Mouse (Mus musculus) kidney, embryonic 15.5 days (tissue): Measurements from ENCODE around the gene Tspan3. TPM values are rescaled to one million over a fixed set of nuclear protein-coding genes. Genes with fewer than 3 reads are reported as not detected.

Source experiments
- ATAC-seq: fragments of 200-750 bp; cut with Nextera tagmentation; replicated peaks from 2 replicates; pipeline ENCODE4 v1.8.0; 2017; ENCODE audit warnings: moderate TSS enrichment; ENCODE audit not compliant: low FRiP score
- H3K27ac ChIP-seq: fragments of 300-500 bp; sonication (generic); 2 replicates; pipeline ENCODE4 v1.5.1; 2015; ENCODE audit warnings: mild to moderate bottlenecking, inconsistent platforms
- H3K27me3 ChIP-seq: fragments of 300-500 bp; sonication (generic); 2 replicates; pipeline ENCODE4 v1.6.1; 2015; ENCODE audit warnings: inconsistent platforms
- H3K36me3 ChIP-seq: fragments of 300-500 bp; sonication (generic); 2 replicates; pipeline ENCODE4 v1.6.1; 2015; ENCODE audit warnings: inconsistent platforms
- H3K4me1 ChIP-seq: fragments of 300-500 bp; sonication (generic); 2 replicates; pipeline ENCODE4 v1.6.1; 2015; ENCODE audit warnings: inconsistent platforms
- H3K4me2 ChIP-seq: fragments of 300-500 bp; sonication (generic); 2 replicates; pipeline ENCODE4 v1.6.1; 2015; ENCODE audit warnings: moderate library complexity, mild to moderate bottlenecking, inconsistent platforms
- H3K4me3 ChIP-seq: fragments of 300-500 bp; sonication (generic); replicated peaks from 2 replicates; pipeline ENCODE4 v1.5.1; 2015; ENCODE audit warnings: mild to moderate bottlenecking, inconsistent platforms
- H3K9ac ChIP-seq: fragments of 300-500 bp; sonication (generic); 2 replicates; pipeline ENCODE4 v1.6.1; 2015; ENCODE audit warnings: mild to moderate bottlenecking, inconsistent platforms
- H3K9me3 ChIP-seq: fragments of 300-500 bp; sonication (generic); replicated peaks from 2 replicates; pipeline ENCODE4 v1.6.1; 2016; ENCODE audit warnings: inconsistent platforms
- WGBS: fragments of 180-500 bp; shearing (Covaris S2); methylation state at CpG from one replicate; pipeline ENCODE4 v1.1.7; 2015; ENCODE audit warnings: mixed read lengths; 5-methylcytosine and 5-hydroxymethylcytosine counted together
- polyA plus RNA-seq: library from polyadenylated mRNA; unstranded; fragments of >200 nt; fragmentation: Nextera tagmentation; extraction: Ambion mirVana; gene quantifications from 2 replicates; pipeline ENCODE4 v1.2.1, GENCODE M21; 2015

Tspan3 gene
- polyA plus RNA-seq, 1 experiment from 2014 or later: 483 TPM

- Histone ChIP-seq H3K4me1 (peaks cover 23% of the 10 kb centered on the region), H3K27me3 (no peaks in the 10 kb centered on the region), H3K4me2 (no peak overlapping the region), H3K9me3 (no peaks in the 10 kb centered on the region), H3K9ac (no peak overlapping the region), H3K4me3 (no peak overlapping the region), H3K36me3 (peaks cover 54% of the 10 kb centered on the region), H3K27ac (no peak overlapping the region)
- ATAC-seq: no peak
- 77% methylated on average over 9 of the region's 9 CpGs for WGBS
These were observed 36.9 kb downstream of the Tspan3 start for GRCm38 (mm10) chr9:56128331-56128730.

- no peak overlapping the region for H3K9ac ChIP-seq
- no peak overlapping the region for H3K27ac ChIP-seq
- no peaks in the 10 kb centered on the region for H3K27me3 ChIP-seq
- 88% methylated on average over 16 of the region's 16 CpGs for WGBS
- H3K9me3 ChIP-seq: no peaks in the 10 kb centered on the region
- peaks cover 37% of the 10 kb centered on the region for H3K36me3 ChIP-seq
- peaks cover 29% of the 10 kb centered on the region for H3K4me1 ChIP-seq
- no peak overlapping the region for H3K4me2 ChIP-seq
- no peak for ATAC-seq
- no peak overlapping the region for H3K4me3 ChIP-seq
These were observed 38.7 kb downstream of the Tspan3 start for GRCm38 (mm10) chr9:56126453-56127173.

GRCm38 (mm10) chr9:56124561-56124960, 40.7 kb downstream of the Tspan3 start:
- no peak for ATAC-seq
- Histone ChIP-seq H3K4me2 (0 out of 2 replicates have a peak overlapping the region, but pooled peaks have one; percentile 7), H3K27me3 (no peaks in the 10 kb centered on the region), H3K9me3 (no peaks in the 10 kb centered on the region), H3K9ac (no peak overlapping the region), H3K4me3 (no peak overlapping the region), H3K4me1 (peaks cover 31% of the 10 kb centered on the region), H3K27ac (no peak overlapping the region), H3K36me3 (peaks cover 21% of the 10 kb centered on the region)
- 23% methylated on average over 11 of the region's 11 CpGs for WGBS

- no peak for ATAC-seq
- H3K9me3 ChIP-seq: no peaks in the 10 kb centered on the region
- peaks cover 35% of the 10 kb centered on the region for H3K4me1 ChIP-seq
- no peak overlapping the region for H3K9ac ChIP-seq
- H3K36me3 ChIP-seq: peaks cover 11% of the 10 kb centered on the region
- H3K27ac ChIP-seq: no peak overlapping the region
- WGBS: 80% methylated on average over 7 of the region's 7 CpGs
- no peak overlapping the region for H3K4me3 ChIP-seq
- no peaks in the 10 kb centered on the region for H3K27me3 ChIP-seq
- H3K4me2 ChIP-seq: no peak overlapping the region
These were observed 41.7 kb downstream of the Tspan3 start for GRCm38 (mm10) chr9:56123613-56124012.

- peaks cover 36% of the 10 kb centered on the region for H3K4me1 ChIP-seq
- no peak for ATAC-seq
- no peaks in the 10 kb centered on the region for H3K9me3 ChIP-seq
- WGBS: 32% methylated on average over 8 of the region's 8 CpGs
- no peak overlapping the region for H3K9ac ChIP-seq
- no peak overlapping the region for H3K27ac ChIP-seq
- no peak overlapping the region for H3K4me2 ChIP-seq
- H3K4me3 ChIP-seq: no peak overlapping the region
- peaks cover 5% of the 10 kb centered on the region for H3K36me3 ChIP-seq
- no peaks in the 10 kb centered on the region for H3K27me3 ChIP-seq
These were observed 42.3 kb downstream of the Tspan3 start for GRCm38 (mm10) chr9:56122973-56123372.

- ATAC-seq: peak; percentile 37; the same call in 1 of the 2 replicates
- no peak overlapping the region for H3K9ac ChIP-seq
- H3K4me2 ChIP-seq: peak overlapping the region; percentile 39
- no peaks in the 10 kb centered on the region for H3K36me3 ChIP-seq
- H3K27me3 ChIP-seq: no peaks in the 10 kb centered on the region
- H3K9me3 ChIP-seq: no peaks in the 10 kb centered on the region
- H3K27ac ChIP-seq: no peak overlapping the region
- 23% methylated on average over 7 of the region's 7 CpGs for WGBS
- H3K4me1 ChIP-seq: peaks cover 36% of the 10 kb centered on the region
- H3K4me3 ChIP-seq: no peak overlapping the region
These were observed 44.2 kb downstream of the Tspan3 start for GRCm38 (mm10) chr9:56121097-56121496.

GRCm38 (mm10) chr9:56119651-56120050, 45.6 kb downstream of the Tspan3 start:
- H3K4me2 ChIP-seq: no peak overlapping the region
- 65% methylated on average over 2 of the region's 2 CpGs for WGBS
- no peak overlapping the region for H3K9ac ChIP-seq
- H3K36me3 ChIP-seq: no peaks in the 10 kb centered on the region
- H3K27ac ChIP-seq: no peak overlapping the region
- no peaks in the 10 kb centered on the region for H3K27me3 ChIP-seq
- no peaks in the 10 kb centered on the region for H3K9me3 ChIP-seq
- H3K4me3 ChIP-seq: no peak overlapping the region
- peaks cover 25% of the 10 kb centered on the region for H3K4me1 ChIP-seq
- no peak for ATAC-seq

- Histone ChIP-seq H3K36me3 (no peaks in the 10 kb centered on the region), H3K4me1 (peaks cover 21% of the 10 kb centered on the region), H3K4me2 (peak overlapping the region; percentile 77), H3K27ac (no peak overlapping the region), H3K9me3 (no peaks in the 10 kb centered on the region), H3K9ac (0 out of 2 replicates have a peak overlapping the region, but pooled peaks have one; percentile 33), H3K4me3 (peak overlapping the region; percentile 44), H3K27me3 (no peaks in the 10 kb centered on the region)
- peak; percentile 26 for ATAC-seq
- WGBS: 2% methylated on average over 14 of the region's 14 CpGs
These were observed 46.7 kb downstream of the Tspan3 start for GRCm38 (mm10) chr9:56118582-56118981.

- no peak overlapping the region for H3K27ac ChIP-seq
- peak; percentile 1; the same call in 1 of the 2 replicates for ATAC-seq
- WGBS: 86% methylated on average over 5 of the region's 5 CpGs
- H3K9ac ChIP-seq: no peak overlapping the region
- no peaks in the 10 kb centered on the region for H3K36me3 ChIP-seq
- H3K4me2 ChIP-seq: no peak overlapping the region
- no peak overlapping the region for H3K4me3 ChIP-seq
- H3K4me1 ChIP-seq: peaks cover 20% of the 10 kb centered on the region
- no peaks in the 10 kb centered on the region for H3K9me3 ChIP-seq
- no peaks in the 10 kb centered on the region for H3K27me3 ChIP-seq
These were observed 47.2 kb downstream of the Tspan3 start for GRCm38 (mm10) chr9:56118091-56118490.

- Histone ChIP-seq H3K4me1 (peaks cover 21% of the 10 kb centered on the region), H3K27ac (no peak overlapping the region), H3K4me2 (no peak overlapping the region), H3K36me3 (no peaks in the 10 kb centered on the region), H3K9ac (no peak overlapping the region), H3K27me3 (no peaks in the 10 kb centered on the region), H3K9me3 (no peaks in the 10 kb centered on the region), H3K4me3 (no peak overlapping the region)
- ATAC-seq: no peak
- WGBS: 66% methylated on average over 5 of the region's 5 CpGs
These were observed 57.1 kb downstream of the Tspan3 start for GRCm38 (mm10) chr9:56108174-56108573.

GRCm38 (mm10) chr9:56107527-56107926, 57.8 kb downstream of the Tspan3 start:
- peaks cover 20% of the 10 kb centered on the region for H3K4me1 ChIP-seq
- H3K27me3 ChIP-seq: no peaks in the 10 kb centered on the region
- 82% methylated on average over 6 of the region's 6 CpGs for WGBS
- ATAC-seq: no peak
- H3K36me3 ChIP-seq: no peaks in the 10 kb centered on the region
- H3K27ac ChIP-seq: no peak overlapping the region
- no peak overlapping the region for H3K4me3 ChIP-seq
- no peak overlapping the region for H3K4me2 ChIP-seq
- H3K9ac ChIP-seq: no peak overlapping the region
- H3K9me3 ChIP-seq: no peaks in the 10 kb centered on the region

- Histone ChIP-seq H3K4me2 (no peak overlapping the region), H3K9me3 (no peaks in the 10 kb centered on the region), H3K27me3 (no peaks in the 10 kb centered on the region), H3K9ac (no peak overlapping the region), H3K27ac (no peak overlapping the region), H3K4me1 (peaks cover 17% of the 10 kb centered on the region), H3K4me3 (no peak overlapping the region), H3K36me3 (no peaks in the 10 kb centered on the region)
- ATAC-seq: no peak
- 69% methylated on average over 6 of the region's 6 CpGs for WGBS
These were observed 58.8 kb downstream of the Tspan3 start for GRCm38 (mm10) chr9:56106274-56107072.
